Mouse (Mus musculus): ENCODE measurements around the gene Slc12a9. TPM values are rescaled to one million over a fixed set of nuclear protein-coding genes. Genes with fewer than 3 reads are reported as not detected.

Gene Slc12a9
- 19.7 to 22.5 TPM (median 20.8 TPM) in 4 replicates for total RNA-seq (2023; ENCODE audit: inconsistent age)

DNA sequence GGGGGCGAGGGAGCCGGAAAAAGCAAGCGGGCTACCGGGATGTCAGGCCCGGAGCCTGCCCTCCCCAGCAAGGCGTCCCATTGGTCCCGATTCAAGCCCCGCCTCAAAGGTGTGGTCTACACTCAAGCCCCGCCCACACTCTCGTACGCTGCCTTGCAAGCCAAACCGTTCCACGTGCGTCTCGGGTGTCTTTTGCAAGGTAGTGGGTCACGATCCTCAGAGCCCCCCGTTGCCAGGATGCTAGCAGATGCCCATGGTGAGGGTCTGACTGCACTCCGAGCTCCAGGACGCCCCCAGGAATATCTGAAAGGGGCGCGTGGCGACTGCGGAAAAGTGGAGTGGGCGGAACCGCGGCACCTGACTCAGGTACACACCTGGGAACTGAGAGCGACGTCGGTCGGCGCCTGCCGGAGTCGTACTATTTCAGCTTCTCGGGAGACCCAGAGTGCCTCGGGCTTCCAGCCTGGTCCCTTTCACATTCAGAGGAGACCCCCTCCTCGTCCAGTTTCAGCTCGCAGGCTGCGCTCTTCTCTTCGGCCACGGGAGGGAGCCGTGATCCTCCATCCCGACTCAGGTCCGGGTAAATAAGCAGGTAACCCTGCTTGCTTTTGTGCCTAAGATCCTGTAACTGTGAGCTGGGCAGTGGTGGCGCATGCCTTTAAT lies at the start of gene Slc12a9:
Gene Slc12a9 (minus strand): TSS at position 86 of the 663 bp plus-strand sequence.

DNA sequence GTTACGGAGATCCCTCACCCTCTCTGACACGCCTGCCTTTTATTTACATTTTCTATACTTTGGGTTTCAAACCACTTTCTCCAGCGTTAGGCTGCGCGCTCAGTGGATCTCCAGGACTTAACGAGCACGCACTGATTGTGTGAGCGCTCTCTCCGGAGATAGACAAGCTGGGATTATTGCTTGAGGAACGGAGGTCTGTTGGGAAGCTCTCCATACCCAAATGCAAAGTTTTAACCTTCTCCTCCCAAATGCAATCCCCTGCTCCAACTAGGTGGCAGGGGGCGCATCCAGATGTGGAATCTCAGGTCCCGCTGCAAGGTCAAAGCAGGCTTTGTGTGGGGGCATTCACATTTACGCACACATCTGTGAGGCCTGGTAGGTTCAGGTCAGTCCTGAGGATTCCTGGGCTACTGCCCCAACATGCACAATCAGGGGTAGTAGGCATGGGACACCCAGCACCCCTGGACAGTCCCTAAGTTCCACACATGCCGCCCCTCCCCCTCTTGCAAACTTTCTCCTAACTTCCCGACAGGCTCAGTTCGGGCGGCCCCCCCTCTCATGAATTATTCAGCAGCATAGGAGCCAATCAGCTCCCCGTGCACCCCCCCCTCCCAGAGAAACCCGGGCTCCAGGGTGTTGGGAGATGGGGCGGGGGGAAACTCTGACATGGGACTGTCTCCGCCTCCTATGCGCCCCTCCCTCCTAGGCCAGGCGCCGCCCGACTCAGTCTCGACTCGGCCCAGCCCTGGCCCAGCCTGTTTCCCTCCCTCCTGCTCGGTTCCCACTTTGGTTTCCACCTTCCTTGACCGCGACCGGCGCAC lies 16.2 kb upstream of the Slc12a9 start, which contains the start of gene Ephb4:
Gene Ephb4 (plus strand): TSS at position 726 of the 821 bp plus-strand sequence.

DNA sequence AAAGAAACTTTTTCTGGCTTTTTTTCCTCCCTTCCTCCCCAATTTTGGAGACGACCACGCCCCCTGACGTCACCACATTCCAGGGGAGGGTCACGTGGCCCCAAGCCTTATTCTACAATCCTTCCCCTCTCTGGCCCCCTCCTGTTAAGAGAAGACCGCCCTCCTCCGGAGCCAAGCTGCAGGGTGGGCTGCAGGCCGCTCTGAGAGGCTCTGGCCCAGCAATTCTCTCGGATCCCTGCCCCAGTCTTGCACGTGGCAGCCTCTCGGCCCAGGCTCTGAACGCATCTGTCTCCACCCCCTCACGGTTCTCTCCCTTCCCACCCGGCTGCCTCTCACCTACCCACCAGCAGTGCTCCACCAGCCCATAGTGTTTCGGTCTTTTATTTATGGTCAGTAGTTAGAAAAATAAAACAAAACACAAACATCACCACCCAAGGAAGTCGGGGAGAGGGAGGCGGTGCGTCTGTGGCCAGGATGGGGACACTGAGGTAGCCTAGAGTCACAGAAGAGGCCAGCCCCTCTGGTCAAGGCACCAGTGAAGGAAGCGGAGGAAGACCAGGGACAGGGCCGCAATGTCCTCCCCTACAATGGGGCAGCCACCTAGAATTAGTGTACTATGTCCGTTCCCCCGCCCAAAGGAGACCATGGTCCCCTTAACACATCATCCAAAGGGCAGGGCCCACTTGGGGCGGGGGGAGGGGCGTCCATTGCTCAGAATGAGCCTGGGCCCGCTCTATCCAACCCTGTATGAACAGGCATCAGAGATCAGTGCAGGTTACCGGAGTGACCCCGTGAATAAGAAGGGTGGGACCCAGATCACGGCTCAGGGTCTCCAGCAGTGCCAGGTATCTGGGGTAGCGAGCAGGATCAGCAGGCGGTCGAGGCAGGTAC lies 19.0 kb downstream of the Slc12a9 start, which contains the start of gene Trip6:
Gene Trip6 (minus strand): TSS at position 212 of the 891 bp plus-strand sequence.

DNA sequence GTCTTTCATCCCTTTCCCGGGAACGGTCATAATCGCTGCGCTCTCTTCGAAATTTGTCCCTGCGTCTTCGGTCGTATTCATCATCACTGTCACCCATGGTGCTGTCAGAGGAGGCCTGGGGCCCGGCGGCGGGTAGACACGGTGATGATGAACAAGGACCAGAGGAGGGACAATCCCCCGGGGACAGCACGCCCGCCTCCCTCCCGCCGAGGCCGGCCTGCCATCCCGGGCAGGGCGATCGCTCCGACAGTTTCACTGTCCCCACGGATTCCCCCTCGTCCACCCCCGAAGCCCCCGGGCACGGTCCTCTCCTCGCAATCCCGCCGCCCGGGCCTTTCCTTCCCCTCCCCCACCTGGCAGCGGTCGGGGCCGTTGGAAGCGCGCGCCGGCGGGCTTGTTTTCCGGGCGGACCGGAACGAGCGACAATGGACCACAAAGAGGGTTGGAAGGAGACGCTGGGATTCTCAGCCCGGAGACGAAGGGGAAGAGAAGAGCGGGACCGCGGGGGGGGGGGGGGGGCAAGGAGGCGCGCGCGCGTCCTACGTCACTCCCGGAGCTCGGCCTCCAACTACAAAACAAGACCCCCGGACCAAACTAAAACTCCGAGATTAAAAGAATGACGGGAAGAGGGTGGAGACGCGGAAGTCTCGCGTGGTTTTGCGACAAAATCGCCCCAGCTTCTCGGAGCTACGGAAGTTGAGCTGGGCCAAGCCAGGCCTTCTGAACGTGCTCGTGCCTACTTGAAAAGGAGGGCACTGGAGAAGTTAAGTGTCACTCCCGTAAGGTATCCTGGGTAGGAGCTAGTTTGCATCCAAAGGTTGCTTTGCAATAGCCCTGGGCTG lies 26.1 kb downstream of the Slc12a9 start, which contains the start of gene Srrt:
Gene Srrt (minus strand): TSS at position 604 of the 842 bp plus-strand sequence.

DNA sequence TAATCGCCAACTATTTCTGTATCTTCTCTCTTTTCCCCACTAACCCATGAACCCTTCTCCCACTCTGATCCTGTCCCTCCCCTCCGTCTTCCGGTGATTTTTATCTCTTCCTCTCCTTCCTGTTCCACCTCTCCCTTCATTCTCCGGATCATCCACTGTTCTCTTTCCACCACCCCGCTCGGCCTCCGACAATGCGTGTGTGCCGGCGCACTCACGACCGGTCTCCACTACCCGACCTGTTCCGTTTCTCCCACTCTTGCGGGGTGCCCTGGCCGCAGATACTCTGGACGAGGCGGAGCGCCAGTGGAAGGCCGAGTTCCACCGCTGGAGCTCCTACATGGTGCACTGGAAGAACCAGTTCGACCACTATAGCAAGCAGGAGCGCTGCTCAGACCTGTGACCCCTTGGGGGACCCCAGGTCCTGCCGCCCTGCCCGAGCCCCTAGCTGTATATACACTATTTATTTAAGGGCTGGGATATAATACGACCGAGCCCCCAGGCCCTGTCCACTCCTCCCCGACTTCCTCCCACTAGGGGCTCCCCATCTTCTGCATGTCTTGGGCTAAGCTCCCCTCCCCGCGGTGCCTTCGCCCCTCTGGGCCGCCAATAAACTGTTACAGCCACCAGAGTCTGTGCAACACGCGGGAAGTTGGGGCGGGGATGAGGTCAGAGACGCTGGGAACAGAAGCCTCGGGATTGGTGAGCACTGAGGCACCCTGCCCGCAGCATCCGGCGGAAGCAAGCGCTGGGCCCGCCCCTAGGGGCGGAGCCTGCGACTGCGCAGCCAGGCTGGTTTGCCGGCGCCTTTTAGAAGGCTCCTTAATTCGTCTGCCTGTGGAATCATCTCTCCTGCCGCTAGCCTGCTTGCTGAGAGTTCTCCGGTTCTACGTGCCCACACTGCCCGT lies 39.3 kb downstream of the Slc12a9 start, which contains the start of gene Ufsp1:
Gene Ufsp1 (plus strand): TSS at position 791 of the 905 bp plus-strand sequence.

DNA sequence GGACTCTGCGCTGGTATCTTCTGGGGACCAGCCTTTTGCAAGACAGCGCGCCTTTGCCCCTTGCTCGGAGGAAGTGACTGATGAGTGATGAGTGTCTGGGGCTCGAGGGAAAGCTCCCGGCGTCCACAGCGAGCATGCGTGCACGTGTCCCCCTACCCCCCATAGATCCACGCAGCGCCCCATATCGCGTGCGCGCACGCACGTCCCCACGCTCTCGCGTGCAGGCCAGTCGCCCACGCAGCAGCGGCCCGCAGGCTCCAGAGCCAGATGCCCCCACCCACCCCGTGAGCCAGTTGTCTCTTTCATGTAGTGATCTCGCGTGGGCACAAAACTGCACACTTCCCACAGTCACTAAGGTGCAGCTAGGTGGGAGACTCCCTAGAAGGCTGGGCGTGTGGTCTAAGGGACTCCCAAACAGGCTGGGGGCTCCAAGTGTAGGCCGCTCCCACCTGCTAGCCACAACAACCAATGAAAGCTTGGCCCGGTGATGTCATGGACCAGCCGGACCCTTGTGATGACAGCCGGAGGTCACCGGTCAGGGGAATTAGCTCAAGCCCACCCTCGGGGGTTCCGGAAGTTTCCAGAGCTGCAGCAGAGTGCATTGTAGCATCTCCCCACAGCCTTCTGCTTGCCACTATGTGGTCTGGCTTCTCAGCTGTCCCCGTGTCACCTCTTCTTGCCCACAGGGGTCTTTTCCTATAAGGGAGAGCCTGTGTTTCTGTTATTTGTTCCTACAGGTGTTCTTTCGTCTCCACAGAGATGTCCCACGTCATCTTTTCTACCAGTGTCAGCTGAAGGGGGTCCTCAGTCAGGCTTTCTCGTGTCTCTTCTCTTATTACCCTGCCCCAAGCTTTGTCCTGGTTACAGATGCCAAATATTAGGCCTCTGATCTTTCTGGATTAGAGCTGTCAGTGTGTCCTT lies 46.1 kb downstream of the Slc12a9 start, which contains the start of gene Ache:
Gene Ache (plus strand): TSS at position 488 of the 921 bp plus-strand sequence.

Other genes with a start within 250 kb of the Slc12a9 start
- gene Trim56, start 217.4 kb downstream of the Slc12a9 start, total RNA-seq (2023; ENCODE audit: inconsistent age) = 58.3 to 72.3 TPM (median 64.2 TPM) in 4 replicates
- gene Muc3, start 184.3 kb downstream of the Slc12a9 start, total RNA-seq (2023; ENCODE audit: inconsistent age) = not detected in 4 replicates
- 10.4 to 13.8 TPM (median 11.2 TPM) in 4 replicates for gene Muc3a, start 121.2 kb downstream of the Slc12a9 start, total RNA-seq (2023; ENCODE audit: inconsistent age)
- 0.32 to 0.48 TPM (median 0.41 TPM) in 4 replicates for gene Ache, start 46.1 kb downstream of the Slc12a9 start, total RNA-seq (2023; ENCODE audit: inconsistent age)
- gene Ufsp1, start 39.0 kb downstream of the Slc12a9 start, total RNA-seq (2023; ENCODE audit: inconsistent age) = 0.51 to 2.0 TPM (median 1.1 TPM) in 4 replicates
- 401 to 449 TPM (median 426 TPM) in 4 replicates for gene Srrt, start 25.9 kb downstream of the Slc12a9 start, total RNA-seq (2023; ENCODE audit: inconsistent age)
- gene Trip6, start 19.2 kb downstream of the Slc12a9 start, total RNA-seq (2023; ENCODE audit: inconsistent age) = 7.3 to 8.7 TPM (median 8.2 TPM) in 4 replicates
- gene Ephb4, start 16.5 kb upstream of the Slc12a9 start, total RNA-seq (2023; ENCODE audit: inconsistent age) = not detected in 4 replicates
- gene Zan, start 143.5 kb upstream of the Slc12a9 start, total RNA-seq (2023; ENCODE audit: inconsistent age) = not detected in 4 replicates
- gene Pop7, start 168.9 kb upstream of the Slc12a9 start, total RNA-seq (2023; ENCODE audit: inconsistent age) = 30.1 to 38.1 TPM (median 33.0 TPM) in 4 replicates
- gene Gigyf1, start 185.0 kb upstream of the Slc12a9 start, total RNA-seq (2023; ENCODE audit: inconsistent age) = 114 to 121 TPM (median 115 TPM) in 4 replicates
- gene Epo, start 199.6 kb upstream of the Slc12a9 start, total RNA-seq (2023; ENCODE audit: inconsistent age) = not detected in 4 replicates
- 346 to 423 TPM (median 404 TPM) in 4 replicates for gene Gnb2, start 199.9 kb upstream of the Slc12a9 start, total RNA-seq (2023; ENCODE audit: inconsistent age)
- not detected in 4 replicates for gene Actl6b, start 219.9 kb upstream of the Slc12a9 start, total RNA-seq (2023; ENCODE audit: inconsistent age)
- gene Tfr2, start 236.2 kb upstream of the Slc12a9 start, total RNA-seq (2023; ENCODE audit: inconsistent age) = 0.29 to 1.5 TPM (median 0.71 TPM) in 4 replicates

All from B cell, adult (primary cell).